Comparison of ENCODE assay signal across 16 mouse cellular contexts in the genomic region with DNA sequence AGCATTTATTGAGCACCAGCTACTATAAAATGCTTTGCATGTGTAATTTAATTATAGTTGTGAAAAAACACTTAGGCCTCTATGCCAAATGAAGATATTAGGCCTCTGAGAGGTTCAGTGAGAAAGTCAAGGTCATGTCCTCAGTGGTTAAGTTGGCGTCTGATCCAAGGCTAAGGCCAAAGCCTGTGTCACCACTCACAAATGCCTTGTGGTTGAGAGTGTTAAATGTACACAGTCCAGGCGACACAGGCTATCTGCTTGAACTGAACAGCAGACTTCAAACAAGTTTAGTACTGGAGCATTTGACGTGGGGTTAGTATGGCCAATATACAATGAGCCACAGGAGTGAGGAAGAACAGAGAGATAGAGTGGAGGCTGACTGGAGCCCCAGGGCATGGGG.
"Had no signal": no experiment of that assay in that cellular context is flagged by ENCODE, and none has a peak within 500 bp of the region (broad histone marks: within the 10 kb centered on the region; RNA-seq: fewer than 3 reads in every experiment).

No protein-coding gene starts in this region.

- ATAC-seq: liver, postnatal 0 days; midbrain, embryonic 16.5 days had no signal

- H3K9ac ChIP-seq: liver, embryonic 13.5 days; liver, postnatal 0 days; lung, embryonic 15.5 days; neural tube, embryonic 13.5 days had no signal

- H3K27ac ChIP-seq: left cerebral cortex, adult 2 months; limb, embryonic 10.5 days; liver, embryonic 13.5 days; lung, embryonic 15.5 days; macrophage; neural tube, embryonic 13.5 days had no signal

- H3K4me2 ChIP-seq: liver, embryonic 13.5 days; lung, embryonic 15.5 days; midbrain, embryonic 11.5 days; neural tube, embryonic 13.5 days had no signal

- H3K9me3 ChIP-seq: limb, embryonic 10.5 days; liver, embryonic 13.5 days; lung, embryonic 15.5 days; megakaryocyte, embryonic 14.5 days; neural tube, embryonic 13.5 days had no signal

- DNase-seq: liver, embryonic 13.5 days; liver, postnatal 0 days; lung, postnatal 14 days; retina, postnatal 1 day; right cerebral cortex, postnatal 4 days; spleen, adult 18-20 months; thymus, adult 18-20 months; thymus, postnatal 14 days had no signal

- H3K4me1 ChIP-seq: megakaryocyte, embryonic 14.5 days had no signal

- H3K4me3 ChIP-seq: left cerebral cortex, adult 2 months; limb, embryonic 10.5 days; liver, embryonic 13.5 days; lung, embryonic 15.5 days; megakaryocyte, embryonic 14.5 days; neural tube, embryonic 13.5 days had no signal

- H3K36me3 ChIP-seq: limb, embryonic 10.5 days; liver, embryonic 13.5 days; lung, embryonic 15.5 days; neural tube, embryonic 13.5 days had no signal

- H3K27me3 ChIP-seq: liver, embryonic 13.5 days; lung, embryonic 15.5 days; megakaryocyte, embryonic 14.5 days; neural tube, embryonic 13.5 days had no signal
